Mouse (Mus musculus) liver, postnatal 0 days (tissue): ENCODE results near the gene Mettl22.

Experiments
- CTCF ChIP-seq: sonication (generic); IDR thresholded peaks from 2 replicates; pipeline ENCODE4 v1.5.1; 2016; ENCODE audit warnings: antibody characterized with exemption, low read depth
- EP300 ChIP-seq: IDR thresholded peaks from 2 replicates; pipeline ENCODE4 v1.6.1; 2016; ENCODE audit warnings: antibody characterized with exemption, low read depth, mild to moderate bottlenecking

DNA sequence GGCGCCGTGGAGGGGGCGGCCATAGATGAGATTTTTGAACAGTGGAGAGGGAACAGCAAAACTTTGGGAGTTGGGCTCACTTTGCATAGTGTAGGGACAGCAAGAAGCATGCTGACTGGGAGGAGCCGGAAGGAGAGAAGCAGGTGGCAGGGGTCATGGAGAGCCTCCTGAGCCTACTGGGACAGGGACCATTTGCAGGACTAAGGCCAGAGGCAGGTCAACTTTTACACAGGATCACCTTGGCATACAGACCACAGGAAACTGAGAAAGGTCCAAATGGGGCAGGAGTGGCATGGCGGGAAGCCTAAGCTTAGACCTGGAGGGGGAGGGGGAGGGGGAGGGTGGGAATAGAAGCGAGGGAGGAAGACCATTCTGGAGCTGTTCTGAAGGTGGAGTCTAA, 62.9 kb downstream of the Mettl22 start:
- TF ChIP-seq CTCF (no peak), EP300 (no peak)
